Mouse (Mus musculus) layer of hippocampus, postnatal 36 days (tissue): Measurements from ENCODE around the gene Slc17a1. TPM values are rescaled to one million over a fixed set of nuclear protein-coding genes. Genes with fewer than 3 reads are reported as not detected.

Experiments
- DNase-seq, 2 experiments: peaks; one replicate each; pipeline ENCODE4 v3.0.0; 2022
- total RNA-seq, 2 experiments: library from RNA; stranded (reverse); gene quantifications; 2 replicates each; pipeline ENCODE4 v1.2.3; 2021

Slc17a1 gene
- total RNA-seq = not detected

DNA sequence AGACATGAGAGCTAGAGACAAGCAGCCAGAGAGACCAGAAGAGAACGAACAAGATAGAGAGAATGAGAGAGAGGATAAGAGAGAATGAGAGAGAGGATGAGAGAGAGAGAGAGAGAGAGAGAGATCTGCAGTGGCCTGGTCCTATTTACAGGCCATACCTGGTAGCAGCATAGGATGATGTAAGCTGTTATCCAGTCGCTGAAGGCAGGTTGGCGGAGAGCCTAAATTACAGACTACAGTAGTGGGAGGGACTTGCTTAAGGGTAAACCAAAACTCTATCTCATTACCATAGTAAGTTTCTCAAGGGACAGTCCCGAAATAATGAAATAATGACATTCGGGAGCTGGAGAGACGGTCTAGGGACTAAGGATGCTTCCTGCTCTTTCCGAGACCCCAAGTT is at the start of gene Slc17a1:
Gene Slc17a1 (plus strand): TSS at position 346 of the 400 bp plus-strand sequence.
- no peak for DNase-seq

DNA sequence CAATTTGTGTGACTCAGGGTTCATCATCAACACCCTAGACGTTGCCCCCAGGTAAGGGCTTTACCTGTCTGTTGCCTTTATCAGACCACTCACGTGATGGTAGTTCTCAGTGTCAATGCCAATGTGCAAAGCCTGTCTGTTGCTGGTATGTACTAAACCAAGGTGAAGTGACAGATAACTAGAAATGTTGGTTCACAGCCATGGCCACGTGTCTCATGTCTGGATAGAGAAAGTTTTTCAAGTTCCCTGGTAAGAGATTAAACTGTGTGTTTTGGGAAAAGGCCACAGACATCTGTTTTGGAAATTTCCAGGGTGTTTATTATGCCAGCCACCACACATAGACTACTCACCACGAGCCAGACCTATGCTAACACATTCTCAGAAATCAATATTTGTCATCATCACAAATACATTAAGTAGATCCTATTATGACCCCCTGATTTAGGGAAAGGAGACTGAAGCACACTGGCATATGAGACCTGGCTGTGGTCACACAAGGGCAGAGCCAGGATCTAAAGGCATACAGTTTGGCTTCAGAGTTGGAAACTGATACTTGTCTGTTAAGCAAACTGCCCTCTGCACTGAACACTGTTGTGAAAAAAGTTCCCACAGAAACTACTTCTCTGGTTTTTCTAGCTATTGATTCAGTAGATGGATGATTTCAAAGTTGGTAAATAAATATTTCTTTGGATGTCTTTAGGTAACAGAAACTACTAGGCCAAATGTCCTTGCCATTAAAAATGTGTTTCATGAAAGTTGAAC is 47.2 kb upstream of the Slc17a1 start:
- no peak for DNase-seq

DNA sequence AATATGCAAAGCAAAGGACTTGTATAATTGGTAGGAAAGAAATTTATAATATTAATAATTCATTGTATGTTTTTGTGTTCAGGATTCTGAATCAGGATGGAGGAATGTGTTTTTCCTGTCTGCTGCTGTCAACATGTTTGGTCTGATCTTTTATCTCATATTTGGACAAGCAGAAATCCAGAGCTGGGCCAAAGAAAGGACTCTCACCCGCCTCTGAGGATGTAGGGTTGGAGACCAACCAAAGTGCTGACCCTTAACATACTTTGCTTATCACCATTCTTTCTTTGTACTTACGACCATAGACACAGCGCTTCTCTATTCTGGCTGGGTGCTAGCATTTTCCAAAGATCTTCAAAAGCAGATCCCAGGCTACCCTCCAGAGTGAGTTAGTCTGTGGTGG is 45.3 kb upstream of the Slc17a1 start:
- no peak for DNase-seq

DNA sequence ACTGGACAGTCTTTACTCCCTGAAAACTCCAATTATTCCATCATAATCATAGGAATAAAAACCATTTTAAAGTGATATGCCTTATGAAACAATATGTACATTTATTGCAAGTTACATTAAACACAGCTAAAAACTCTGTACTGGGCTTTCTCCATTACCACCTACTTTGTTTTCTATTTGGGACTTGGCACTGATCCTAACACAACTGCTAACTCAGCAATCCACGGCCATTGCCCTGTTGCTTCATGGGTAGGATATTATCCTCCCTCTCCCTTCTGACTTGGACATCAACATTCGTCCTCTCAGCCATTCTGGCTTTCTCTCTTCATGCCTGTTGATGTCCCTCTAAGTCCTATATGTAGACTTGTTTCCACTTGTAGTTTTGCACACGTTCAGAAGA is 40.9 kb upstream of the Slc17a1 start:
- no peak for DNase-seq

DNA sequence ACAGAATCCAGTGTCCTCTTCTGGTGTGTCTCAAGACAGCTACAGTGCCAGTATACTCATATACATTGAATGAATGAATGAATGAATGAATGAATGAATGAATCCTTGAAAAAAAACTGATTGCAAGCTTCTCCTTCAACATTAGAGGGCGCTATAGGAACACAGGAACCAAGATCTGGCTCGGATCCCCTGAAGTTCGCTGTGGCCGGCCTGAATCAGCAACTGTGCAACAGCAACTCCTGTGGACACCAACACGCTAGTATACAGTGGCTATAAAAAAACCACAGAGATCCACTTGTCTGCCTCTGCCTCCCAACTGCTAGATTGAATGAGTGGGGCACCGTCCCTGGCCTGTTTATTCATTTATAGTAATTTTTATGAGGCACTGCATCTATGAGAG is 34.5 kb upstream of the Slc17a1 start:
- DNase-seq = peak in 1 of 2 experiments; percentile 6

DNA sequence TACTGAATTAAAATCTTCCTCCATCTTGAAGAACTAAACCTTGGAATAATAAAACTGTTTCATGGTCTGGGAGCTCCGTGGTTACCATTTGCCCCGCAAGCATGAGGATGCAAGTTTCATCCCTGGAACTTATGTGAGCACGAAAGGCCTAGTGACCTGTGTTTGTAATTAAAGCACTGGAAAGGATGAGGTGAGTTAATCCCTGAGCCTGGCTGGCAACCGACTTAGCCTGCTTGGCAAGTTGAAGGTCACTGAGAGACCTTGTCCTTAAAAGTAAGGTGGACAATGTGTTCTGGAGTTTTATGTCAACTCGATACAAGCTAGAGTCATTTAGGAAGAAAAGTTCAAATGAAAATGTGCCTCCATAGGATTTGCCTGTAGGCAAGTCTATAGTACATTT is 32.7 kb upstream of the Slc17a1 start:
- DNase-seq = no peak

DNA sequence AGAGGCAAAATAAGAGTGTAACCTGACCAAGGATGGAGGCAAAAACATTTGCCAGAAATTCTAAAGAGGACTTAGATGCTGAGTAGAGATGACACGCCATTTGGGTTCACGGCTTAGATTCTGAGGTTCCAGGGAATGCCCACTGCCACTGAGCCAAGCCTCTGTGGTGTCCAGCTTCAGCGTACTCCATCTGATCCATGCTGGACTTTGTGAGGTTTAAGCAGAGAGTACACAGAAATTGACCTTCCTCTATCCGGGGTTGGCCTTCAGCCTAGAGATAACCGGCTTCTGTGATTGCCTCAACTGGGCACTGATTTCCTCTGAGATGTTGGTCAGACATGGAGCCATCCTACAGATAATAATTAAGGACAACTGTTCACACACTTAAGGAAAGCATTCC is 30.9 kb upstream of the Slc17a1 start:
- DNase-seq = no peak

DNA sequence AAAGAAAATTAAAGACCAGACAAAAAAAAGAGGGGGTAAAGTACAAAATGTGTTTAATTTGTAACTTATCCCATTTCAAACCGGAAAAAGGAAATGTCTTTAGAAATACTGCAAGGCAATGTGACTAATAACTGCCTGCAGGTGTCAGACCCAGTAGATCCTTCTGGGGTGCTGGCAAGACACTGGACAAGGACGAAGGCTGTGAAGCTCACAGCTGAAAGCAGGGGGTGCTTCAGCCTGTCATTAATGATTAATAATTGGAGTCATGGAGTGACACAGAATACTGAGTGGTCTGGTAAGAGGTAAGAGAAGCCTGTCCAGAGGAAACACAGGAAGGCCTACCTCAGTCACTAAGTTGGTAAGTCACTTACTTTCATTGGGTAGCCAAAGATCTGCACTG is 28.2 kb upstream of the Slc17a1 start, which contains the start of gene Slc17a3:
Gene Slc17a3 (plus strand): TSS at position 127 of the 400 bp plus-strand sequence.
- DNase-seq = no peak

DNA sequence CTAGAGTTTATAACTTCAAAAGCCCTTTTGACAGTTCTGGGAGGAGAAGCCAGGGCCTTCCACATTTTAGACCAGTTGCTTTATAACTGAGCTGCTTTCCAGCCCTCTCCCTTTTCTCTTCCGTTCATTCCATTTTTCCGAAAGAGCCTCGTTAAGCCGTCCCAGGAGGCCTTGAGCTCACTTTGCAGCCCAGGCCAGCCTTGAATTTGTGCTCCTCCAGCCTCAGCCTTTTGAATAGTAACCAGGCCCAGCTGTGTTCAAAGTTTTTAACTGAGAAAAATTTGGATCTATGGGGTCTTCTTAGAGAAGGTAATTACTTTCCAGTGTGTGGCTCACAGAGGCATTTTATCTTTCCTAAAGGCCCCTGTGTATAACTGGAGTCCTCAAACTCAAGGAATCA is 21.7 kb upstream of the Slc17a1 start:
- DNase-seq = no peak

DNA sequence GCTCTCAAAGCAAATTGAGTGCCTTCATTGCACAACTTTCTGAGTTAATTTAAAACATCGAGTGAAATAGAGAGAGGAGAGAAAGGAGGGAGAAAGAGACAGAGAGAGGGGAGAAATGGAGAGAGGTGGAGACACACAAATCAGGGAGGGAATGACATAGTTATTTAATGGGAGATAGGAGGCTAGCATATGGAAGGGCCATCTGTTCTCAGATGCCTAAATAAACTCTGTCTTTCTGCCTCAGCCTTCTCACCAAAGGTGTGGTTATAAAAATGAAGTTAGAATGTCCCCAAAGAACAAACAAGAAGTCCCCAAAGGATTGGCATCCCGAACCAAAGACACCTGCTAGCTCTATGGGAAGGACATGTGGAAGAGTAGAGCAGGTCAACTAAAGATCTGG is 18.3 kb upstream of the Slc17a1 start:
- DNase-seq = no peak

DNA sequence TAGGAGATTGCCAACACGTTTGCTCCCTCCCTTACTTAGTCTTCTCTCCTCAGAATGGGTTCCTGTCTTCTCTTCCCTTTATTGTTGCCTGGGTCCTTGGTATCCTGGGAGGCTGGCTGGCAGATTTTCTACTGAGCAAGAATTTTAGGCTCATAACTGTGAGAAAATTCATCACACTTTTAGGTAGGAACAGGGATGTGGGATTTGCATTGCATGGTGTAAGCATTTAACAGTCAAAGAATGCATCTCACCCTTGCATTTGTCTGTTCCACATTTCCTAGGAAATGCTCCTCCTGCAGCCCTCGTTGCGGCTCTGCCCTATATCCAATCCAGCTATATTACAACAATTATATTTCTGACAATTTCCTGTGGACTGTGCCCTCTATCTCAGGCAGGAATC is 11.1 kb upstream of the Slc17a1 start:
- DNase-seq = no peak

DNA sequence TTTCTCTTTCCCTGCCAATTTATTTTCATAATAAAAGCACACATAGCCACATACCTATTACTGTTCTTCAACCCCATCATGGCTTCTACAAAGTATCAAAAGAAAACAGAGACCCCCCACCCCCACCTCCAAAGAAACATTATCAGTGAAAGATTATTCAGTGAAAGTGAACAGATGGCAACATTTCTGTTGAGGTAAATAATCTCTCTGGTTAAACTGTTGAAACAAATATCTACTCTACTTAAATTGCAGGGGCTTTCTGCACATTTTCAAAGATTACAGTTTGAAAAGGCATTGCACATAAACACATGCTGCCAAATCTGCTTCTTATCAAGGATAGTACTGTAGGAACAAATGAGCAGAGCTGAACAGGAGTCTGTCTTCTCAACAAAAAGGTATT is 5.7 kb upstream of the Slc17a1 start:
- no peak for DNase-seq

DNA sequence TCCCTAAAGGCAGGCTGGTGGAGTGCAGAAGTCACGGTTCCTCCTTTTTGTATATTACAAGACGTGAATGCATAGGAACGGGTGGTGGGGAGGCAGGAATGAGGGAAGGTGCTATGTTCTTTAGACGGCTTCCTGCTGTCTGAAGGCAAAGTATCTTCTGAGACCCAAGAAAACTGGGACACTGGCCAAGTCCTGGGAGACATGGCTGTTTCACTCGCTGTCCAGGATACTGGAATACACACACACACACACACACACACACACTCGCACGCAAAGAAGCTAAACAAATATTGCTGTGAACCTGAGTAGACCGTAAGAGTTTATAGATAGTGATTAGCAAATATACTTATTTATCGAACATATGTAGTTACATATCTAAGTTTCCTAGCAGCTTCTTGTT is 2.8 kb upstream of the Slc17a1 start:
- DNase-seq = no peak

DNA sequence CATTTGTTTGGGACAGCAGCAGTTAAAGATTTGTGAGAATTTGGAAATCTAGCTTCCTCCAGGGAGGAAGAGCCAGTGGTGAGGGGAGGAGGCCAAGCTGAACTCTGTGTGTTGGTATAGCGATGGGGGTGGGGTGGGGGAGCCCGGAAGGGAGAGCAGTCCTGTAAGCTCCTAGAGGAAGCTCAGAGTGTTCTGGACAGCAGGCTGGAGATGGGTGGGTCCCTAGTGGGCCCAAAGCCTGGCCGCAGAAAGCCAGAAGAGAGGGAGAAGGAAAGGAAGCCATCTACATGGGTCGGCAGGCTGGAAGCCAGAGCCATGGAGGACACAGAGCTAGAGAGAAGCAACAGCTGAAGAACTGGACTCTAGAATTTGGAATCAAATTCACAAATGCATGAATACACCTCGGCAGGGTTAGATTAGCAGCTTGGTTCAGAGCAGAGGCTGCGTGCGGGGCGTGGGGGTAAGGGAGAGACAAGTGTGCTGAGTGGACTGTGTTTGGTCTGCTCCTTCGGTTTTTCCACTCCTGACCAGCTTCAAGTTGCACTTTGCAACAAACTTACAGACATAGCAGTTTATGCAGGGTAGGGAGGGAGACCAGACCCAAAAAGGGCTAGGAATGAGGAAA is 1.4 kb upstream of the Slc17a1 start:
- no peak for DNase-seq

DNA sequence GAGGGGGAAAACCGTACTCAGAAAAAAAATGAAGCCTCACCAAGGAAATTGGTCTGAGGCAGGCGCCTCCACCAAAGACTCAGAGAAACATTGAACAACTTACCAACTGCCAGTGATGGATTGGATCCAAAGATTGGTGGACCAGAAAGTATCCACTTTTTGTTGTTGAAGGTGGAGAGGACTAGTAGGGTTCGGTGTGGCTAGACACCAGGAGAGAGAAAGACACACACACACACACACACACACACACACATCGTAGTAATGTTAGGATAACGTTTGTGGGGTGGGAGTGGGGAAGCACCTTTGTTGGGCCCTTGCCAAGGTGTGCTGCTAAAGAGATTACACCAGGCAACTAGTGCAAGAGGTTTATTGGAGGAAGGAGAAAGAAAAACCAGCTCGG is 550 bp upstream of the Slc17a1 start:
- no peak for DNase-seq

DNA sequence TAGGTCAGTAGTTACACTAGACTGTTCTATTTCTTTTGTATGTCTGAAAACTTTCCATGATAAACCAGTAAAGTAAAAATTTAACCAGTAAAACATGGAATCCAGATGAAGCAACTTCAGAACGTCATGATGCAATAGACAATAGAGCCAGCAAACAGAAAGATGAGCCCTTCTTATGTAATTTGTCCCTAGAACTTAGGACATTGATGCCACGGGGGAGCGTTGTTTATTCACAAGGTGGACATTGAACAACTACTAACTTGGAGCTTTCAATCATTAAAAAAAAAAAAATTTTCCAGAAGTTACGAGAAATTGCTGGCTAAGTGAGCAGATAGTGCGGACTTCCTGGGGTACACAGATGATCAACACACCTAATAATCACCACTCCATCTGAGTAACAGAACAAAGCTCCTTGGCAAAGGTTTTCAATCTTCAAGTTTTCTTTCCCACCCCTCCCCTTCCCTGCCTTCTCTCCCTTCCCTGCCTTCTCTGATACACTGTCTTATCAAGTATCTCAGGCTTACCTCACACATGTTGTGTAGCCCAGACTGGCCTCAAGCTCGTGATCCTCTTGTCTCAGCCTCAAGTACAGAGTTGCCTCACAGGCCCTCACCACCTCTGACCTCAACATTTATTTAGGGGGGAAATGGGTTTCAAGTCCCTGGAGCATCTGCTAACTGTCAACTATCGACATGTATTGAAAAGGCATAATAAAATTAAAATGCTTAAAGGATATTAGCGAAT is 1.4 kb downstream of the Slc17a1 start:
- no peak for DNase-seq

DNA sequence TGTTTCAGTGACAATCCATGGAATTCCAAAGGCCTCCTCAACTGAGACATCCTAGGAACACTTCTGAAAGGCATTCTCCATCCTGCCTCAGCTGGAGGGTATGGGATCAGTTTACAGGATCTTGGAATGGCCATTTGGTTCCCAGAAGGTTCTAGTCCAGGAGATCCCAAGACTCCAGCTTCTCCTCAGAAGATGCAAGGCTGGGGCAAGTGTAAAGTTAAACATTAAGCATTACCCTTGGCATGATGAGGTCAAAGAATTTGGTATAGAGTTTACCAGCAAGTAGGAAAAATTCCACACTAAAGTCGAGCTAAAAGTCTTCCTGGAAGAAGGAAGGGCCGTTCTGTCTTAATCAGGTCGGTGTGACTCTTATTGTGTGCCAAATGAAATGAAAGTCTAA is 2.4 kb downstream of the Slc17a1 start:
- no peak for DNase-seq

DNA sequence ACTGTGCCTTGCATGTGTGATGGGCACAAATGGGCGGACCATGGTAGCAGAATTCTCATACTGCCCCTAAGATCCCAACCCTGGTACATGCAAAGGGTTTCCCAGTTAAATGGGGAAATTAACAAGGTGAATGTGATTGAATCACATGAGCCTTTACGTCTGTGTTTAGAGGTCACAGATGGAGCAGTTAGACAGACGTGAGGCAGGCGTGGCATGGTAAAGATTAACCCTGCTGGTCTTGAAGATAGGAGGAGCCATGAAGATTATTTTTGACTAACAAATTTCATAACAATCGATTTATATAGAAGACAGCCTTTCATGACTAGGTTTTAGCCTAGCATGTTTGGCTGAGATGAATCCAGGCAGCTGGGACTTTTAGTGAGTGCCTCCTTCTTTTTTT is 5.6 kb downstream of the Slc17a1 start:
- DNase-seq = no peak

DNA sequence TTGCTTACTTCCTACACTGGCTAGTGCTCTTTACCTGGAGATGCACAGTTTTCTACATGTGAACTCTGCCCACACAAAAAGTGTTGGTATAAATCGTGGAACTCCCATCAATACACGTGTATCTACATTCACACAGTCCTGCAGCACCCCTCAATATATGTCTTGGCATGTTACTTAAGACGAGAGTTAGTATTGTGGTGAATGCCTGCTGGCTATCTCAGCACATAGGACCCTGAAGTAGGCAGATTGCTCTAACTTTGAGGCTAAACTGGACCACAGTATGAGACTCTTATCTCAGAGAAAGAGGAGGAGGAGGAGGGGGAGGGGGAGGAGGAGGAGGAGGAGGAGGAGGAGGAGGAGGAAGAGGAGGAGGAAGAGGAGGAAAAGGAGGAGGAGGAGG is 11.6 kb downstream of the Slc17a1 start:
- DNase-seq = no peak

DNA sequence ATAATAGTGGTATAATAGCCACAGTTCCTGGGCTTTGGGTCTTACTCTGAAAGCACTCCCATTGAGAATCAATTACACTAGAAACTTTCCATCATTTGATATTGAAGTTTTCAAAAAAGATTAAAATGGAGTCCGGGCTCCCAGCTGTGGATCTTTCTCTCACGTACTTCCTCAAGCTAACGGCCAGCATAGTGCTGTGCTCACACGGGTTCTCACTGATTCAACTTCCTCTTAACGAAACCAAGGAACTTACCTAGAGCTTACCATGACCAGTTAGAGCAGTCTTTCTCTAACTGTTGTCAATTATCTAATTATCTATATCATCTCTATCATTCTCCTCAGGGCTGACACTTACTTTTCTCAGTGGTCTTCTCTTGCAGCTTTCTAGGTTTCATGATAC is 12.1 kb downstream of the Slc17a1 start:
- DNase-seq = no peak

DNA sequence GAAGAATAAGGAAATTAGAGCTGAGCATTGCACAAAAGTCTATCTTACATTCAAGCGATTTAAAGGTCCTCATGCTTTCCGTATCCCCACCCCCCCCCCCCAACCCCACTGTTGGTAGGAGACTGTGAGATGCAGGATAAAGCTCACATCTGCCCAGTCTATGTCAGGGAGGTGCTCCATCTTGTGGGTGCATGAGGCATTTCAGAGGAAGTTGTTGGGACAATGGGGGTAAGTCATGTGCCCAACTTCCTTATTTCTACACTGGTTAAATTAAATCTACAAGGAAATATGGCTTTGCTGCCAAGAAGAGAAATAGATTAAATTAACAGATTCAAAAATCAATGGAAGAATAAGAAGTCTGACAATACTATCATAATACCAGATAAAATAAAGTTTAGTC is 18.0 kb downstream of the Slc17a1 start:
- no peak for DNase-seq

DNA sequence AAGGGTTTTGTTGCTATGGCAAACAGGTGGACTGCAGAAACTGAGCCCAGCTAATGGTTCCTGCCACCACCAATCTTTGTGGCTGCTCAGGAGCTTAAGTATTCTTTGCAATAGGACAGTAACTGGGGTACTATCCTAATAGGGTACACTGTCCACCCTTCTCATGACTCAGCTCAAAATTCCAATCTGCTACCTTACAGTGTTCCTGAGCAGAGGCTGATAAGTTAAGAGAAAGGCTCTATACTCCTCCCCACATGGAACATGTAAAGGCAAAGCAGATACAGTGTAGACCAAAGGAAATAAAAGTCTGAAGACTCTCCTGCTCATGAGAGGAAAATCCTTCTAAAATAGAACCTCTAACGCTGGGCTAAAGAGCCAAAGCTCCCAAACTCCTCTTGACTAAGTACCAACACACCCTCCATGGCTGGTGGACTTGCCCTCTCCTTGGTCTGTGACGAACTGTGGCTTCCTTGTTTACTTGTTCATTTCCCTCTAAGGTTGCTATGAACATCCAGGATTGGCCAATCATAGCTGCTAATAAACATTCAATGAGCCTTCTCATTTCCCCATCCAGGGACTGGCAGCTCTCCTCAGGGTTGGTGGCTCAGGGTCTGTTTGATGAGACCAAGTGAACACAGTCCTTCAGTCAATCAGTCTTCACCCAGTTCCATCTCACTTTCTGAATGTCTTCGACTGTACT is 19.6 kb downstream of the Slc17a1 start:
- no peak for DNase-seq

DNA sequence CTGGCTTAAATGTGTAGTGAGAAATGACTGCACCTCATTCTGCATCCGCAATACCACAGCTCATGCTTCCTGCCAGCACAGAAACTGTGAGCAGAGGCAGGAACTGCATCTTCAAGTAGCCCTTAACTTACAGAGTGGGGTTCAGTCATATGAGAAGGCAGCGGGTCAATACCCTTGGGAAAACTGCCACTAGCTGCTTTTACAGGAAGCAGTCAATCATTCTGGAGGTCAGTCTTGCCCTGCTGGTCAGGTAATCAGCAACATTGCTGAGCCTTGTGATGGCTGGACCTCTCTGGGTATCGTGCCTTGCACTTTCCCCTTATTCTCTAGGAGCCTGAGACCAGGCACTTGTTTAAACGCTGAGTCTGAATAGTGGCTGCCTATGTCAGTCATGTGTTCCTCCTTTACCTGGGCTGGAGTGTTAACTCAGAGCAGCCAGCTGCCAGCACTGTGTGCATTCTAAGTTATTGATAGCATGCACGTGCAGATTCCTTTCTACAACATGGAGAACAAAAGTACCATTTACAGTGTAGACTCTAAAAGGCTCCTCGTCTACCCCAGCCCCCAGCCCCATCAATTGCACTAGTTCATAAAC is 21.6 kb downstream of the Slc17a1 start:
- DNase-seq = no peak
